Mouse (Mus musculus) limb, embryonic 14.5 days (tissue): ENCODE results near the gene Atn1. TPM values are rescaled to one million over a fixed set of nuclear protein-coding genes. Genes with fewer than 3 reads are reported as not detected.

Source experiments
- ATAC-seq: fragments of 200-750 bp; cut with Nextera tagmentation; 2 replicates; pipeline ENCODE4 v1.8.0; 2017; ENCODE audit warnings: low read depth, moderate number of reproducible peaks, moderate TSS enrichment; ENCODE audit not compliant: low FRiP score
- DNase-seq: peaks from one replicate; pipeline ENCODE4 v3.0.0-alpha.2; 2015; ENCODE audit warnings: low spot score
- H3K27ac ChIP-seq: fragments of 300-500 bp; sonication (generic); replicated peaks from 2 replicates; pipeline ENCODE4 v1.5.1; 2014; ENCODE audit warnings: low read depth, mild to moderate bottlenecking, low read length, moderate library complexity, mixed read lengths
- H3K27me3 ChIP-seq: fragments of 300-500 bp; sonication (generic); 2 replicates; pipeline ENCODE4 v1.6.1; 2014; ENCODE audit warnings: low read length, mixed read lengths; ENCODE audit not compliant: control insufficient read depth, insufficient read depth
- H3K36me3 ChIP-seq: fragments of 300-500 bp; sonication (generic); 2 replicates; pipeline ENCODE4 v1.6.1; 2014; ENCODE audit warnings: mild to moderate bottlenecking, low read length, moderate library complexity, mixed read lengths; ENCODE audit not compliant: control insufficient read depth, insufficient read depth
- H3K4me1 ChIP-seq: fragments of 300-500 bp; sonication (generic); 2 replicates; pipeline ENCODE4 v1.6.1; 2014; ENCODE audit warnings: antibody characterized with exemption, low read length, mixed read lengths; ENCODE audit not compliant: control insufficient read depth, insufficient read depth
- H3K4me2 ChIP-seq: fragments of 300-500 bp; sonication (generic); replicated peaks from 2 replicates; pipeline ENCODE4 v1.6.1; 2014; ENCODE audit warnings: low read depth, mild to moderate bottlenecking, low read length, moderate library complexity; ENCODE audit not compliant: severe bottlenecking
- H3K4me3 ChIP-seq: fragments of 300-500 bp; sonication (generic); replicated peaks from 2 replicates; pipeline ENCODE4 v1.5.1; 2014; ENCODE audit warnings: low read length
- H3K9ac ChIP-seq: fragments of 300-500 bp; sonication (generic); 2 replicates; pipeline ENCODE4 v1.6.1; 2014; ENCODE audit warnings: mild to moderate bottlenecking, low read depth, low read length, moderate library complexity; ENCODE audit not compliant: severe bottlenecking
- H3K9me3 ChIP-seq: fragments of 300-500 bp; sonication (generic); 2 replicates; pipeline ENCODE4 v1.6.1; 2016; ENCODE audit warnings: low read length; ENCODE audit not compliant: control insufficient read depth
- POLR2A ChIP-seq: fragments of 200-500 bp; IDR thresholded peaks from 2 replicates; pipeline ENCODE4 v1.8.0; 2012; ENCODE audit warnings: inconsistent platforms, mild to moderate bottlenecking, moderate library complexity, borderline replicate concordance; ENCODE audit not compliant: insufficient read depth, insufficient read length; ENCODE audit errors: extremely low read depth
- WGBS: fragments of 180-500 bp; shearing (Covaris S2); extraction: QIAGEN DNeasy Blood & Tissue Kit; methylation state at CpG from one replicate; pipeline ENCODE4 v1.1.7; 2014; 5-methylcytosine and 5-hydroxymethylcytosine counted together
- polyA plus RNA-seq, 2 experiments: library from polyadenylated mRNA; depleted of rRNA in 1 of 2; stranded (reverse) in 1 of 2; unstranded in 1 of 2; fragments of >200 nt; fragmentation: Nextera tagmentation in 1 of 2; extraction: Ambion mirVana in 1 of 2; gene quantifications; 2 replicates each; pipeline versions ENCODE4 v1.2.1 to v1.2.3; 2012 to 2014

The Atn1 gene
- polyA plus RNA-seq, 2 experiments: 14.6 to 102 TPM

GRCm38 (mm10) chr6:124767536-124767919, 11.2 kb upstream of the Atn1 start:
- ATAC-seq: no peak
- no peak overlapping the region for H3K4me3 ChIP-seq
- peaks cover 8% of the 10 kb centered on the region; the same call in 1 of the 2 replicates for H3K27me3 ChIP-seq
- no peaks in the 10 kb centered on the region for H3K9me3 ChIP-seq
- 50% methylated on average over 4 of the region's 4 CpGs for WGBS
- peaks cover 12% of the 10 kb centered on the region; the same call in 1 of the 2 replicates for H3K4me1 ChIP-seq
- H3K27ac ChIP-seq: no peak overlapping the region
- no peak for DNase-seq
- TF ChIP-seq POLR2A: no peak
- no peaks in the 10 kb centered on the region for H3K36me3 ChIP-seq
- H3K9ac ChIP-seq: 0 out of 2 replicates have a peak overlapping the region, but pooled peaks have one; percentile 2
- no peak overlapping the region for H3K4me2 ChIP-seq

- Histone ChIP-seq H3K9me3 (no peaks in the 10 kb centered on the region), H3K9ac (no peak overlapping the region), H3K36me3 (no peaks in the 10 kb centered on the region), H3K4me3 (no peak overlapping the region), H3K27me3 (peaks cover 8% of the 10 kb centered on the region; the same call in 1 of the 2 replicates), H3K4me2 (no peak overlapping the region), H3K27ac (no peak overlapping the region), H3K4me1 (peaks cover 12% of the 10 kb centered on the region; the same call in 1 of the 2 replicates)
- whole genome bisulfite sequencing: 88% methylated on average over 7 of the region's 7 CpGs
- ATAC-seq (no peak), DNase-seq (no peak)
- TF ChIP-seq POLR2A: no peak
Measured at GRCm38 (mm10) chr6:124765951-124766350, 9.6 kb upstream of the Atn1 start.

GRCm38 (mm10) chr6:124759259-124759658, 2.9 kb upstream of the Atn1 start:
- Histone ChIP-seq H3K4me3 (no peak overlapping the region), H3K27ac (peak overlapping the region; percentile 98), H3K4me1 (peaks cover 28% of the 10 kb centered on the region), H3K4me2 (peak overlapping the region; percentile 72), H3K36me3 (peaks cover 2% of the 10 kb centered on the region; the same call in 1 of the 2 replicates), H3K9me3 (no peaks in the 10 kb centered on the region), H3K27me3 (no peaks in the 10 kb centered on the region), H3K9ac (0 out of 2 replicates have a peak overlapping the region, but pooled peaks have one; percentile 93)
- ATAC-seq (peak; percentile 21; the same call in 1 of the 2 replicates), DNase-seq (peak; percentile 85)
- WGBS: 1% methylated on average over 5 of the region's 5 CpGs
- peak; percentile 11; the same call in 1 of the 2 replicates for TF ChIP-seq POLR2A

DNA sequence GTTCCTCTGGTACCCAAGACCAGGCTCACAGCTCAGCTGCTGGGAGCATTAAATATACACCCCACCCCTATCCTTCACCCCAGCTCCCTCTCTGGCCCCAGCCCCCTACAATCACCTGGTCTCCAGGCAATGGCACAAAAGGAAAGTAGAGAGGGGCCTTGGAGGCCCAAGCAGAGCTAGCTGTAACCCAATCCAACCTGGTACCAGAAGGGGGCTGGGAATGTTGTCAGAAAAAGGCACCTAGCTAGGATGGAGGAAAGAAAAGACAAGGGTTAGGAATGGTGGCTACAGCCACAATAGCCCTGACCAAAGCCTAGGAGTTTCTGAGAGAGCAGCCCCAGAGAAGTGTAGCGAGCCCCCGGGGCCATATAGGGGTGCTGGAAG, 2.5 kb upstream of the Atn1 start:
- no peak for ATAC-seq
- peaks cover 32% of the 10 kb centered on the region for H3K4me1 ChIP-seq

GRCm38 (mm10) chr6:124757909-124758848, 1.9 kb upstream of the Atn1 start:
- Histone ChIP-seq H3K9me3 (no peaks in the 10 kb centered on the region), H3K4me1 (peaks cover 36% of the 10 kb centered on the region), H3K36me3 (peaks cover 11% of the 10 kb centered on the region; the same call in 1 of the 2 replicates), H3K4me3 (peak overlapping the region; percentile 77), H3K4me2 (peak overlapping the region; percentile 72), H3K27ac (peak overlapping the region; percentile 98), H3K27me3 (no peaks in the 10 kb centered on the region), H3K9ac (peak overlapping the region; percentile 93)
- DNase-seq: peak; percentile 60
- WGBS: 30% methylated on average over 5 of the region's 5 CpGs
- TF ChIP-seq POLR2A: no peak
- no peak for ATAC-seq

More for the DNA sequence above, 2.5 kb upstream of the Atn1 start:
- Histone ChIP-seq H3K4me2 (peak overlapping the region; percentile 72), H3K36me3 (peaks cover 6% of the 10 kb centered on the region; the same call in 1 of the 2 replicates), H3K4me3 (no peak overlapping the region), H3K27ac (peak overlapping the region; percentile 98), H3K27me3 (no peaks in the 10 kb centered on the region), H3K9ac (0 out of 2 replicates have a peak overlapping the region, but pooled peaks have one; percentile 93), H3K9me3 (no peaks in the 10 kb centered on the region)
- WGBS: 58% methylated on average over 2 of the region's 2 CpGs
- DNase-seq: no peak
- TF ChIP-seq POLR2A: 0 out of 2 replicates have a peak, but pooled peaks have one; percentile 7
